Mouse (Mus musculus) MEL (cell line): Measurements from ENCODE around the gene Prex1. TPM values are rescaled to one million over a fixed set of nuclear protein-coding genes. Genes with fewer than 3 reads are reported as not detected.

Experiments used
- DNase-seq: peaks from one replicate; pipeline ENCODE4 v3.0.0; 2011; ENCODE audit warnings: low read depth, low spot score
- H3K27ac ChIP-seq: 2 replicates; pipeline ENCODE4 v1.5.1; 2012; ENCODE audit warnings: low read depth, mild to moderate bottlenecking, control low read depth, low read length, moderate library complexity; ENCODE audit not compliant: control insufficient read depth
- H3K27me3 ChIP-seq, 2 experiments: fragments of 150-350 bp in 1 of 2; sonication (generic) in 1 of 2; 2 replicates each; pipeline ENCODE4 v1.6.1; 2012; ENCODE audit warnings: low read length in 2 of 2, mild to moderate bottlenecking in 2 of 2, improper control_type of control experiment in 1 of 2, moderate library complexity in 1 of 2; ENCODE audit not compliant: insufficient read depth in 2 of 2, control insufficient read depth in 1 of 2
- H3K36me3 ChIP-seq, 2 experiments: 2 replicates each; pipeline ENCODE4 v1.6.1; 2012 to 2014; ENCODE audit warnings: low read length in 2 of 2, improper control_type of control experiment in 1 of 2, inconsistent platforms in 1 of 2, mild to moderate bottlenecking in 1 of 2; ENCODE audit not compliant: insufficient read depth in 2 of 2, control insufficient read depth in 1 of 2
- H3K4me1 ChIP-seq, 2 experiments: fragments of 150-350 bp in 1 of 2; sonication (generic) in 1 of 2; 2 replicates each; pipeline ENCODE4 v1.6.1; 2012; ENCODE audit warnings: low read length in 2 of 2, improper control_type of control experiment in 1 of 2, mild to moderate bottlenecking in 1 of 2; ENCODE audit not compliant: insufficient read depth in 2 of 2, control insufficient read depth in 1 of 2
- H3K4me3 ChIP-seq, 2 experiments: fragments of 150-350 bp in 1 of 2; sonication (generic) in 1 of 2; 2 replicates each; pipeline ENCODE4 v1.5.1; 2012; ENCODE audit warnings: low read depth in 2 of 2, low read length in 2 of 2, mild to moderate bottlenecking in 2 of 2, moderate library complexity in 2 of 2, control low read depth in 1 of 2, improper control_type of control experiment in 1 of 2; ENCODE audit not compliant: control insufficient read depth in 1 of 2, insufficient read depth in 1 of 2
- H3K79me2 ChIP-seq: 2 replicates; pipeline ENCODE4 v1.6.1; 2012; ENCODE audit warnings: mild to moderate bottlenecking, low read length, moderate library complexity; ENCODE audit not compliant: control insufficient read depth, poor library complexity, insufficient read depth
- H3K9ac ChIP-seq: 2 replicates; pipeline ENCODE4 v1.6.1; 2012; ENCODE audit warnings: low read depth, mild to moderate bottlenecking, control low read depth, low read length, moderate library complexity; ENCODE audit not compliant: control insufficient read depth, poor library complexity, severe bottlenecking
- H3K9me3 ChIP-seq: fragments of 150-350 bp; sonication (generic); replicated peaks from 2 replicates; pipeline ENCODE4 v1.6.1; 2012; ENCODE audit warnings: mild to moderate bottlenecking, low read length, improper control_type of control experiment, moderate library complexity; ENCODE audit not compliant: insufficient read depth
- CHD1 ChIP-seq: IDR thresholded peaks from 2 replicates; pipeline ENCODE4 v1.6.1; 2012; ENCODE audit warnings: low read depth, mild to moderate bottlenecking, inconsistent platforms, low read length, improper control_type of control experiment
- CTCF ChIP-seq, 3 experiments: IDR thresholded peaks in 2 of 3; conservative IDR thresholded peaks in 1 of 3; 2 replicates each; pipeline ENCODE4 v1.5.1; 2011 to 2012; ENCODE audit warnings: low read length in 3 of 3, low read depth in 2 of 3, mild to moderate bottlenecking in 2 of 3, improper control_type of control experiment in 1 of 3, inconsistent platforms in 1 of 3, mixed read lengths in 1 of 3, moderate library complexity in 1 of 3; ENCODE audit not compliant: control insufficient read depth in 1 of 3, insufficient read depth in 1 of 3, poor library complexity in 1 of 3, severe bottlenecking in 1 of 3
- ELF1 ChIP-seq: IDR thresholded peaks from 2 replicates; pipeline ENCODE4 v1.6.1; 2014; ENCODE audit warnings: low read depth, mild to moderate bottlenecking, inconsistent platforms, low read length, improper control_type of control experiment, moderate library complexity
- EP300 ChIP-seq, 2 experiments: IDR thresholded peaks; 2 replicates each; pipeline ENCODE4 v1.6.1; 2011; ENCODE audit warnings: improper control_type of control experiment in 2 of 2, low read length in 2 of 2, low read depth in 1 of 2, mild to moderate bottlenecking in 1 of 2
- ETS1 ChIP-seq: IDR thresholded peaks from 2 replicates; pipeline ENCODE4 v1.6.1; 2012; ENCODE audit warnings: low read depth, mild to moderate bottlenecking, inconsistent platforms, low read length, improper control_type of control experiment, moderate library complexity
- GABPA ChIP-seq: IDR thresholded peaks from 2 replicates; pipeline ENCODE4 v1.6.1; 2012; ENCODE audit warnings: low read depth, mild to moderate bottlenecking, inconsistent platforms, low read length, improper control_type of control experiment, moderate library complexity
- GATA1 ChIP-seq: IDR thresholded peaks from 2 replicates; pipeline ENCODE4 v1.6.1; 2011; ENCODE audit warnings: low read depth, low read length, improper control_type of control experiment
- HCFC1 ChIP-seq: IDR thresholded peaks from 2 replicates; pipeline ENCODE4 v1.6.1; 2012; ENCODE audit warnings: low read depth, mild to moderate bottlenecking, inconsistent platforms, low read length, improper control_type of control experiment, moderate library complexity
- JUND ChIP-seq: IDR thresholded peaks from 2 replicates; pipeline ENCODE4 v1.6.1; 2011; ENCODE audit warnings: low read depth, mild to moderate bottlenecking, improper control_type of control experiment, low read length
- MAX ChIP-seq: IDR thresholded peaks from 2 replicates; pipeline ENCODE4 v1.6.1; 2011; ENCODE audit warnings: low read length, improper control_type of control experiment
- MEF2A ChIP-seq: IDR thresholded peaks from 2 replicates; pipeline ENCODE4 v1.6.1; 2014; ENCODE audit warnings: low read depth, mild to moderate bottlenecking, inconsistent platforms, low read length, improper control_type of control experiment; ENCODE audit not compliant: poor library complexity, insufficient replicate concordance, severe bottlenecking; ENCODE audit errors: extremely low read depth
- MYC ChIP-seq: IDR thresholded peaks from 2 replicates; pipeline ENCODE4 v1.6.1; 2011; ENCODE audit warnings: low read depth, mild to moderate bottlenecking, low read length, improper control_type of control experiment, moderate library complexity
- NELFE ChIP-seq: IDR thresholded peaks from 2 replicates; pipeline ENCODE4 v1.6.1; 2011; ENCODE audit warnings: low read depth, low read length, improper control_type of control experiment
- NRF1 ChIP-seq: IDR thresholded peaks from 2 replicates; pipeline ENCODE4 v1.6.1; 2014; ENCODE audit warnings: low read depth, mild to moderate bottlenecking, inconsistent platforms, low read length, improper control_type of control experiment, moderate library complexity; ENCODE audit not compliant: poor library complexity, insufficient read depth, severe bottlenecking
- POLR2A ChIP-seq, 2 experiments: IDR thresholded peaks; 2 replicates each; pipeline ENCODE4 v1.6.1; 2011 to 2012; ENCODE audit warnings: low read length in 2 of 2, mild to moderate bottlenecking in 2 of 2, control low read depth in 1 of 2, improper control_type of control experiment in 1 of 2, low read depth in 1 of 2, moderate library complexity in 1 of 2; ENCODE audit not compliant: control insufficient read depth in 1 of 2, insufficient read depth in 1 of 2, poor library complexity in 1 of 2
- POLR2AphosphoS2 ChIP-seq: IDR thresholded peaks from 2 replicates; pipeline ENCODE4 v1.6.1; 2011; ENCODE audit warnings: low read length, improper control_type of control experiment
- RAD21 ChIP-seq: IDR thresholded peaks from 2 replicates; pipeline ENCODE4 v1.6.1; 2011; ENCODE audit warnings: mild to moderate bottlenecking, low read depth, low read length, improper control_type of control experiment
- RCOR1 ChIP-seq: IDR thresholded peaks from 2 replicates; pipeline ENCODE4 v1.6.1; 2012; ENCODE audit warnings: low read depth, mild to moderate bottlenecking, inconsistent platforms, low read length, improper control_type of control experiment
- TAL1 ChIP-seq: IDR thresholded peaks from 2 replicates; pipeline ENCODE4 v1.6.1; 2012; ENCODE audit warnings: mild to moderate bottlenecking, inconsistent platforms, low read length, moderate library complexity, mixed read lengths
- TBP ChIP-seq: IDR thresholded peaks from 2 replicates; pipeline ENCODE4 v1.8.0; 2011; ENCODE audit warnings: low read depth, low read length, improper control_type of control experiment
- TCF12 ChIP-seq: IDR thresholded peaks from 2 replicates; pipeline ENCODE4 v1.6.1; 2014; ENCODE audit warnings: low read depth, mild to moderate bottlenecking, inconsistent platforms, low read length, improper control_type of control experiment, moderate library complexity
- USF2 ChIP-seq, 2 experiments: IDR thresholded peaks; 2 replicates each; pipeline ENCODE4 v1.6.1; 2011 to 2012; ENCODE audit warnings: improper control_type of control experiment in 2 of 2, low read length in 2 of 2, borderline replicate concordance in 1 of 2, inconsistent platforms in 1 of 2, low read depth in 1 of 2, mild to moderate bottlenecking in 1 of 2; ENCODE audit not compliant: insufficient read depth in 1 of 2
- ZNF384 ChIP-seq: IDR thresholded peaks from 2 replicates; pipeline ENCODE4 v1.6.1; 2012; ENCODE audit warnings: low read depth, mild to moderate bottlenecking, inconsistent platforms, low read length, improper control_type of control experiment
- polyA plus RNA-seq, 2 experiments: library from polyadenylated mRNA; stranded (reverse) in 1 of 2; unstranded in 1 of 2; fragments of >175 nt in 1 of 2; fragments of >200 nt in 1 of 2; gene quantifications; 2 replicates each; pipeline versions ENCODE4 v1.2.1 to v1.2.4; 2012; ENCODE audit warnings: low replicate concordance in 2 of 2, low read depth in 1 of 2; ENCODE audit not compliant: insufficient read length in 2 of 2, insufficient read depth in 1 of 2, missing spikeins in 1 of 2
- total RNA-seq: library from RNA; depleted of rRNA; stranded (reverse); fragments of 300-350 nt; gene quantifications from 2 replicates; pipeline ENCODE4 v1.2.3, GENCODE M21; 2012

Prex1 gene
- total and polyA plus RNA-seq, 3 experiments, result 8.0 to 33.1 (median 15.8) TPM

DNA sequence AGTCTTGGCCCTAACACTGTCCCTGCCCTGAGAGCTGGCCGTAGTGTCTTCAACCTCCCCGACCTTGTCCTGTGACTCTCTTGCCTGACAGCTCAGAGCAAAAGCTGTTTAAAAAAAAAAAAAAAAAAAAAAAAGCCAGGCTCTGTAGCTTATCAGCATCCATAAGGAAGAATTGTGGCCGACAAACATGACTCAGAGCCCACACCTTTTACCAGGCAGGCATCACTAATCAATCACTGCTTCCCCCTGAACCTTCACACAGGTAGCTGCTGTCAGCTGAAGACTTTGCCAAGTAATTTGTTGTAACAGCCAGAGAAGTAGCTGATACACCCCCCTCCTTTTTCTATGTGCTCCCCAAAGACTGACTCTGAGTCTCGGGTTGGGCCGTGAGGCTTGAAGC, 140.0 kb downstream of the Prex1 start:
- Histone ChIP-seq H3K9me3 (no peaks in the 10 kb centered on the region), H3K27me3 (no peaks in the 10 kb centered on the region), H3K9ac (no peak overlapping the region), H3K36me3 (no peaks in the 10 kb centered on the region), H3K27ac (no peak overlapping the region), H3K4me3 (no peak overlapping the region), H3K79me2 (no peaks in the 10 kb centered on the region), H3K4me1 (no peaks in the 10 kb centered on the region)
- DNase-seq, result no peak
- TF ChIP-seq POLR2A (IDR thresholded peaks at IDR 0.05; ENCODE audit: control insufficient read depth in 1 of 2, insufficient read depth in 1 of 2, low read depth in 1 of 2, low read length in 2 of 2, poor library complexity in 1 of 2), result no peak
- TF ChIP-seq GABPA, result no peak
- TF ChIP-seq NELFE, result no peak
- TF ChIP-seq TBP, result no peak
- TF ChIP-seq CHD1, result no peak
- TF ChIP-seq EP300 (IDR thresholded peaks at IDR 0.05; ENCODE audit: low read depth in 1 of 2, low read length in 2 of 2), result no peak
- no peak for TF ChIP-seq ETS1
- no peak for TF ChIP-seq TCF12
- no peak for TF ChIP-seq USF2 (IDR thresholded peaks at IDR 0.05; ENCODE audit: borderline replicate concordance in 1 of 2, insufficient read depth in 1 of 2, low read depth in 1 of 2, low read length in 2 of 2)
- TF ChIP-seq NRF1, result no peak
- no peak for TF ChIP-seq ELF1
- TF ChIP-seq MAX, result no peak
- no peak for TF ChIP-seq GATA1
- no peak for TF ChIP-seq MYC
- TF ChIP-seq MEF2A, result no peak
- TF ChIP-seq POLR2AphosphoS2, result no peak
- TF ChIP-seq HCFC1, result no peak
- no peak for TF ChIP-seq JUND

DNA sequence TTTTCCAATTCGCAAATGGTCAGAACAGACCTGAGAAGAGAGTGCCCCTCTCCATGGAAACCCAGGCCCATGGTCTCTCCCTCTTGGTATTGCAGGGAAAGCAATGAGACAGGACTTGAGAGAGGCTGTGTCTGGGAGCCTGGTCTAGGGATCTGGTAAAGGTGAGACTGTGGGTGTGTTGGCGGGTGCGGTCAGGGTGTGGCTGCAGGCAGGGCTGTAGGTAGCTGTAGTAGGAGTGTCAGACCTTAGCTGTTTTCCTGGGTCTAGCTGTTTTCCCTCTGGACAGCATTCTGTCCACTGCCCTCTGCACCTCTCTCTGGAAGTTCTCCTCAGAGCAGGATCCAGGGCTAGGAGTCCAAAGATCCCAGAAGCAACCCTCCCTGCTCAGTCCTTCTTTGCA, 141.3 kb downstream of the Prex1 start:
- H3K79me2 ChIP-seq, result no peaks in the 10 kb centered on the region
- H3K27me3 ChIP-seq, result no peaks in the 10 kb centered on the region
- H3K36me3 ChIP-seq, result no peaks in the 10 kb centered on the region
- no peaks in the 10 kb centered on the region for H3K9me3 ChIP-seq
- H3K9ac ChIP-seq, result no peak overlapping the region
- no peaks in the 10 kb centered on the region for H3K4me1 ChIP-seq
- DNase-seq, result no peak
- H3K4me3 ChIP-seq, result no peak overlapping the region
- H3K27ac ChIP-seq, result no peak overlapping the region
- TF ChIP-seq CTCF (IDR thresholded peaks at IDR 0.05 in 2 of 3, conservative IDR thresholded peaks at IDR 0.05 in 1 of 3; ENCODE audit: control insufficient read depth in 1 of 3, insufficient read depth in 1 of 3, low read depth in 2 of 3, low read length in 3 of 3, poor library complexity in 1 of 3, severe bottlenecking in 1 of 3), result no peak
- TF ChIP-seq ELF1, result no peak
- TF ChIP-seq TAL1, result no peak
- no peak for TF ChIP-seq ZNF384
- TF ChIP-seq JUND, result no peak
- no peak for TF ChIP-seq GABPA
- TF ChIP-seq RAD21, result no peak
- TF ChIP-seq TBP, result no peak
- no peak for TF ChIP-seq RCOR1
- TF ChIP-seq, all 39 proteins: peak for 0
